Mouse (Mus musculus) MEL (cell line): ENCODE measurements around the gene Ncmap. TPM values are rescaled to one million over a fixed set of nuclear protein-coding genes. Genes with fewer than 3 reads are reported as not detected.

Source experiments
- DNase-seq: peaks from one replicate; pipeline ENCODE4 v3.0.0; 2011; ENCODE audit warnings: low read depth, low spot score
- H3K27ac ChIP-seq: 2 replicates; pipeline ENCODE4 v1.5.1; 2012; ENCODE audit warnings: low read depth, mild to moderate bottlenecking, control low read depth, low read length, moderate library complexity; ENCODE audit not compliant: control insufficient read depth
- H3K27me3 ChIP-seq, 2 experiments: fragments of 150-350 bp in 1 of 2; sonication (generic) in 1 of 2; 2 replicates each; pipeline ENCODE4 v1.6.1; 2012; ENCODE audit warnings: low read length in 2 of 2, mild to moderate bottlenecking in 2 of 2, improper control_type of control experiment in 1 of 2, moderate library complexity in 1 of 2; ENCODE audit not compliant: insufficient read depth in 2 of 2, control insufficient read depth in 1 of 2
- H3K36me3 ChIP-seq, 2 experiments: 2 replicates each; pipeline ENCODE4 v1.6.1; 2012 to 2014; ENCODE audit warnings: low read length in 2 of 2, improper control_type of control experiment in 1 of 2, inconsistent platforms in 1 of 2, mild to moderate bottlenecking in 1 of 2; ENCODE audit not compliant: insufficient read depth in 2 of 2, control insufficient read depth in 1 of 2
- H3K4me1 ChIP-seq, 2 experiments: fragments of 150-350 bp in 1 of 2; sonication (generic) in 1 of 2; 2 replicates each; pipeline ENCODE4 v1.6.1; 2012; ENCODE audit warnings: low read length in 2 of 2, improper control_type of control experiment in 1 of 2, mild to moderate bottlenecking in 1 of 2; ENCODE audit not compliant: insufficient read depth in 2 of 2, control insufficient read depth in 1 of 2
- H3K4me3 ChIP-seq, 2 experiments: fragments of 150-350 bp in 1 of 2; sonication (generic) in 1 of 2; 2 replicates each; pipeline ENCODE4 v1.5.1; 2012; ENCODE audit warnings: low read depth in 2 of 2, low read length in 2 of 2, mild to moderate bottlenecking in 2 of 2, moderate library complexity in 2 of 2, control low read depth in 1 of 2, improper control_type of control experiment in 1 of 2; ENCODE audit not compliant: control insufficient read depth in 1 of 2, insufficient read depth in 1 of 2
- H3K79me2 ChIP-seq: 2 replicates; pipeline ENCODE4 v1.6.1; 2012; ENCODE audit warnings: mild to moderate bottlenecking, low read length, moderate library complexity; ENCODE audit not compliant: control insufficient read depth, poor library complexity, insufficient read depth
- H3K9ac ChIP-seq: 2 replicates; pipeline ENCODE4 v1.6.1; 2012; ENCODE audit warnings: low read depth, mild to moderate bottlenecking, control low read depth, low read length, moderate library complexity; ENCODE audit not compliant: control insufficient read depth, poor library complexity, severe bottlenecking
- H3K9me3 ChIP-seq: fragments of 150-350 bp; sonication (generic); replicated peaks from 2 replicates; pipeline ENCODE4 v1.6.1; 2012; ENCODE audit warnings: mild to moderate bottlenecking, low read length, improper control_type of control experiment, moderate library complexity; ENCODE audit not compliant: insufficient read depth
- E2F4 ChIP-seq: IDR thresholded peaks from 2 replicates; pipeline ENCODE4 v1.6.1; 2011; ENCODE audit warnings: low read depth, low read length, improper control_type of control experiment, borderline replicate concordance
- ETS1 ChIP-seq: IDR thresholded peaks from 2 replicates; pipeline ENCODE4 v1.6.1; 2012; ENCODE audit warnings: low read depth, mild to moderate bottlenecking, inconsistent platforms, low read length, improper control_type of control experiment, moderate library complexity
- GABPA ChIP-seq: IDR thresholded peaks from 2 replicates; pipeline ENCODE4 v1.6.1; 2012; ENCODE audit warnings: low read depth, mild to moderate bottlenecking, inconsistent platforms, low read length, improper control_type of control experiment, moderate library complexity
- GATA1 ChIP-seq: IDR thresholded peaks from 2 replicates; pipeline ENCODE4 v1.6.1; 2011; ENCODE audit warnings: low read depth, low read length, improper control_type of control experiment
- JUND ChIP-seq: IDR thresholded peaks from 2 replicates; pipeline ENCODE4 v1.6.1; 2011; ENCODE audit warnings: low read depth, mild to moderate bottlenecking, improper control_type of control experiment, low read length
- MAX ChIP-seq: IDR thresholded peaks from 2 replicates; pipeline ENCODE4 v1.6.1; 2011; ENCODE audit warnings: low read length, improper control_type of control experiment
- MXI1 ChIP-seq: IDR thresholded peaks from 2 replicates; pipeline ENCODE4 v1.6.1; 2011; ENCODE audit warnings: mild to moderate bottlenecking, low read depth, low read length, improper control_type of control experiment
- MYC ChIP-seq: IDR thresholded peaks from 2 replicates; pipeline ENCODE4 v1.6.1; 2011; ENCODE audit warnings: low read depth, mild to moderate bottlenecking, low read length, improper control_type of control experiment, moderate library complexity
- RCOR1 ChIP-seq: IDR thresholded peaks from 2 replicates; pipeline ENCODE4 v1.6.1; 2012; ENCODE audit warnings: low read depth, mild to moderate bottlenecking, inconsistent platforms, low read length, improper control_type of control experiment
- SIN3A ChIP-seq: IDR thresholded peaks from 2 replicates; pipeline ENCODE4 v1.6.1; 2012; ENCODE audit warnings: low read length, improper control_type of control experiment, inconsistent platforms
- SMC3 ChIP-seq: IDR thresholded peaks from 2 replicates; pipeline ENCODE4 v1.6.1; 2011; ENCODE audit warnings: low read depth, low read length, improper control_type of control experiment
- TBP ChIP-seq: IDR thresholded peaks from 2 replicates; pipeline ENCODE4 v1.8.0; 2011; ENCODE audit warnings: low read depth, low read length, improper control_type of control experiment
- TCF12 ChIP-seq: IDR thresholded peaks from 2 replicates; pipeline ENCODE4 v1.6.1; 2014; ENCODE audit warnings: low read depth, mild to moderate bottlenecking, inconsistent platforms, low read length, improper control_type of control experiment, moderate library complexity
- UBTF ChIP-seq: IDR thresholded peaks from 2 replicates; pipeline ENCODE4 v1.6.1; 2012; ENCODE audit warnings: low read depth, mild to moderate bottlenecking, inconsistent platforms, low read length, improper control_type of control experiment, moderate library complexity, borderline replicate concordance; ENCODE audit not compliant: insufficient read depth
- USF1 ChIP-seq: IDR thresholded peaks from 2 replicates; pipeline ENCODE4 v1.6.1; 2014; ENCODE audit warnings: low read depth, mild to moderate bottlenecking, inconsistent platforms, low read length, improper control_type of control experiment, moderate library complexity
- ZC3H11A ChIP-seq: IDR thresholded peaks from 2 replicates; pipeline ENCODE4 v1.6.1; 2012; ENCODE audit warnings: low read depth, mild to moderate bottlenecking, inconsistent platforms, low read length, improper control_type of control experiment
- polyA plus RNA-seq, 2 experiments: library from polyadenylated mRNA; stranded (reverse) in 1 of 2; unstranded in 1 of 2; fragments of >175 nt in 1 of 2; fragments of >200 nt in 1 of 2; gene quantifications; 2 replicates each; pipeline versions ENCODE4 v1.2.1 to v1.2.4; 2012; ENCODE audit warnings: low replicate concordance in 2 of 2, low read depth in 1 of 2; ENCODE audit not compliant: insufficient read length in 2 of 2, insufficient read depth in 1 of 2, missing spikeins in 1 of 2
- total RNA-seq: library from RNA; depleted of rRNA; stranded (reverse); fragments of 300-350 nt; gene quantifications from 2 replicates; pipeline ENCODE4 v1.2.3, GENCODE M21; 2012

Ncmap gene
- total and polyA plus RNA-seq, 3 experiments = 0.08 to 0.22 TPM; not detected in 1

GRCm38 (mm10) chr4:135370372-135370771 is 27.7 kb downstream of the Ncmap start:
- Histone ChIP-seq H3K9me3 (no peaks in the 10 kb centered on the region), H3K4me1 (no peaks in the 10 kb centered on the region)
- TF ChIP-seq RCOR1 = no peak
- TF ChIP-seq MAX = no peak
- TF ChIP-seq SIN3A = no peak

GRCm38 (mm10) chr4:135362828-135363227 is 35.2 kb downstream of the Ncmap start:
- Histone ChIP-seq H3K9ac (no peak overlapping the region), H3K36me3 (no peaks in the 10 kb centered on the region), H3K4me1 (0 out of 4 replicates have a peak, but pooled peaks cover 0 to 4% of the 10 kb centered on the region in 2 experiments), H3K9me3 (no peaks in the 10 kb centered on the region)
- DNase-seq = no peak
- no peak for TF ChIP-seq USF1
- no peak for TF ChIP-seq MAX
- TF ChIP-seq SMC3 = no peak
- TF ChIP-seq GABPA = no peak
- no peak for TF ChIP-seq JUND
- no peak for TF ChIP-seq UBTF
- no peak for TF ChIP-seq TBP
- TF ChIP-seq ZC3H11A = no peak
- TF ChIP-seq TCF12 = no peak
- no peak for TF ChIP-seq MYC
- no peak for TF ChIP-seq SIN3A
- no peak for TF ChIP-seq GATA1
- no peak for TF ChIP-seq ETS1
- no peak for TF ChIP-seq E2F4
- no peak for TF ChIP-seq MXI1
- TF ChIP-seq, all 39 proteins: peak for 0
- Histone ChIP-seq H3K79me2 (no peaks in the 10 kb centered on the region), H3K27ac (no peak overlapping the region), H3K27me3 (no peaks in the 10 kb centered on the region; a peak in 2 of 4 replicates), H3K4me3 (no peak overlapping the region)

More at GRCm38 (mm10) chr4:135370372-135370771, 27.7 kb downstream of the Ncmap start:
- Histone ChIP-seq H3K36me3 (no peaks in the 10 kb centered on the region), H3K27ac (no peak overlapping the region), H3K9ac (no peak overlapping the region), H3K4me3 (no peak overlapping the region), H3K79me2 (no peaks in the 10 kb centered on the region), H3K27me3 (peaks cover 0 to 2% of the 10 kb centered on the region in 2 experiments; a peak in 3 of 4 replicates)
- no peak for DNase-seq
